Mouse (Mus musculus): Measurements from ENCODE around the gene Miox.

DNA sequence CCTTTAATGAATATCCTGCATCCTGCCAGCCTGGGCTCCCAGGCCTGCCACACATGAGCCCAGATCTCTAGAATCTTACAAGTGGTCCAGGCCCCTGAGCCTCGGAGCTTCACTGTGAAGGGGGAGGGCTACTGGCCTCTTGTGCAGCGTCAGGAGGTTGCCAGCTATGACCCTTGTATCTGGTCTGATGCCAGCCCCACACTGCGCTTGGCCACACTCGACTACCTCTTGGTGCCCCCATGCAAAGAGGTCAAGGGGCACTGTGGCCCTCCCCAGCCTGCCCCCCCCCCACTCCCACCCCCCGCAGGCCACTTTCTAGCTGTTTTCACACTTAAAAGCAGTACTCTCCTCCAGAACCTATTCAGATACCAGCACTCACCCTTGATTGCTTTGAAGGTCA is 7.8 kb upstream of the Miox start:
- no peak for TF ChIP-seq CTCF (IDR thresholded peaks at IDR 0.05; ENCODE audit: borderline replicate concordance, control insufficient read depth, extremely low read depth, insufficient read depth, low read length, poor library complexity)
- TF ChIP-seq POLR2A (IDR thresholded peaks at IDR 0.05; ENCODE audit: control insufficient read depth, extremely low read depth, insufficient read depth, low read length, poor library complexity): no peak

Data from thymus, adult 2 months (tissue).